Mouse (Mus musculus) embryonic facial prominence, embryonic 11.5 days (tissue): ENCODE measurements around the gene Gpx2. TPM values are rescaled to one million over a fixed set of nuclear protein-coding genes. Genes with fewer than 3 reads are reported as not detected.
"Not testable (repeated sequence)": the region's sequence is repeated elsewhere in the genome, so short reads cannot be mapped to it uniquely, and the experiment has no call there.

Experiments
- ATAC-seq: fragments of 200-750 bp; cut with Nextera tagmentation; replicated peaks from 2 replicates; pipeline ENCODE4 v1.8.0; 2017; ENCODE audit warnings: low read depth; ENCODE audit not compliant: insufficient number of reproducible peaks, low FRiP score, low TSS enrichment
- DNase-seq: peaks from one replicate; pipeline ENCODE4 v3.0.0-alpha.2; 2015; ENCODE audit warnings: low spot score
- H3K27ac ChIP-seq: fragments of 300-500 bp; sonication (generic); replicated peaks from 2 replicates; pipeline ENCODE4 v1.5.1; 2014; ENCODE audit warnings: mild to moderate bottlenecking, low read depth, low read length, control low read depth
- H3K27me3 ChIP-seq: fragments of 300-500 bp; sonication (generic); 2 replicates; pipeline ENCODE4 v1.6.1; 2014; ENCODE audit warnings: mild to moderate bottlenecking, low read length, moderate library complexity, mixed read lengths; ENCODE audit not compliant: control insufficient read depth, insufficient read depth
- H3K36me3 ChIP-seq: fragments of 300-500 bp; sonication (generic); replicated peaks from 2 replicates; pipeline ENCODE4 v1.6.1; 2014; ENCODE audit warnings: low read depth, mild to moderate bottlenecking, low read length, moderate library complexity, mixed read lengths; ENCODE audit not compliant: control insufficient read depth, insufficient read depth
- H3K4me1 ChIP-seq: fragments of 300-500 bp; sonication (generic); 2 replicates; pipeline ENCODE4 v1.6.1; 2014; ENCODE audit warnings: low read length, mixed read lengths; ENCODE audit not compliant: control insufficient read depth, insufficient read depth
- H3K4me2 ChIP-seq: fragments of 300-500 bp; sonication (generic); 2 replicates; pipeline ENCODE4 v1.6.1; 2014; ENCODE audit warnings: low read depth, mild to moderate bottlenecking, control low read depth, low read length, moderate library complexity
- H3K4me3 ChIP-seq: fragments of 300-500 bp; sonication (generic); 2 replicates; pipeline ENCODE4 v1.5.1; 2014; ENCODE audit warnings: low read depth, low read length, control low read depth
- H3K9ac ChIP-seq: fragments of 300-500 bp; sonication (generic); replicated peaks from 2 replicates; pipeline ENCODE4 v1.6.1; 2014; ENCODE audit warnings: mild to moderate bottlenecking, control low read depth, low read length
- H3K9me3 ChIP-seq: fragments of 300-500 bp; sonication (generic); replicated peaks from 2 replicates; pipeline ENCODE4 v1.6.1; 2016; ENCODE audit warnings: mild to moderate bottlenecking, low read length, inconsistent platforms, mixed read lengths; ENCODE audit not compliant: control insufficient read depth
- WGBS: fragments of 180-500 bp; shearing (Covaris S2); extraction: QIAGEN DNeasy Blood & Tissue Kit; methylation state at CpG from one replicate; pipeline ENCODE4 v1.1.7; 2014; 5-methylcytosine and 5-hydroxymethylcytosine counted together
- polyA plus RNA-seq: library from polyadenylated mRNA; unstranded; fragments of >200 nt; fragmentation: Nextera tagmentation; extraction: Ambion mirVana; gene quantifications from 2 replicates; pipeline ENCODE4 v1.2.1, GENCODE M21; 2014

Gpx2 gene
- polyA plus RNA-seq, 1 experiment from 2014 or later: 1.2 TPM

DNA sequence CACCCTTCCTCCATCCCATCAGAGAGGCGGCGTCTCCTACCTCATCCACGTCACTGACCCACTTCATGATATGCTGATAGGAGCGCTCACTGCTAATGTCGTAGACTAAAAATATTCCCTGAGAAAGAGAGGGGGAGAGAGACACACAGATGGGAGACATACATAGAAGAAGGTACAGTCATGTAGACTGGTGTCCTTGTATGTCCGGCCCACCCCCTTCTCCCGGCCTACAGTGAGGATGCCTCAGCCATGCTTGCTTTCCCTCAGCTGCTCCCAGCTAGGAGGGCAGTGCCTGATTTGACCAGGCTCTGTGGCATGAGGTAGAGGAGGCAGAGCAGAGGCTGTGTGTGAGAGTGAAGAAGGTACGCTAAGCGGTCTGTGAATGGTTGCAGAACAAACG is 7.7 kb upstream of the Gpx2 start:
- Histone ChIP-seq H3K4me3 (no peak overlapping the region), H3K4me2 (no peak overlapping the region), H3K27ac (no peak overlapping the region), H3K9ac (no peak overlapping the region), H3K36me3 (no peaks in the 10 kb centered on the region), H3K9me3 (no peaks in the 10 kb centered on the region), H3K27me3 (no peaks in the 10 kb centered on the region), H3K4me1 (no peaks in the 10 kb centered on the region)
- 92% methylated on average over 10 of the region's 10 CpGs for WGBS
- ATAC-seq: no peak
- no peak for DNase-seq

DNA sequence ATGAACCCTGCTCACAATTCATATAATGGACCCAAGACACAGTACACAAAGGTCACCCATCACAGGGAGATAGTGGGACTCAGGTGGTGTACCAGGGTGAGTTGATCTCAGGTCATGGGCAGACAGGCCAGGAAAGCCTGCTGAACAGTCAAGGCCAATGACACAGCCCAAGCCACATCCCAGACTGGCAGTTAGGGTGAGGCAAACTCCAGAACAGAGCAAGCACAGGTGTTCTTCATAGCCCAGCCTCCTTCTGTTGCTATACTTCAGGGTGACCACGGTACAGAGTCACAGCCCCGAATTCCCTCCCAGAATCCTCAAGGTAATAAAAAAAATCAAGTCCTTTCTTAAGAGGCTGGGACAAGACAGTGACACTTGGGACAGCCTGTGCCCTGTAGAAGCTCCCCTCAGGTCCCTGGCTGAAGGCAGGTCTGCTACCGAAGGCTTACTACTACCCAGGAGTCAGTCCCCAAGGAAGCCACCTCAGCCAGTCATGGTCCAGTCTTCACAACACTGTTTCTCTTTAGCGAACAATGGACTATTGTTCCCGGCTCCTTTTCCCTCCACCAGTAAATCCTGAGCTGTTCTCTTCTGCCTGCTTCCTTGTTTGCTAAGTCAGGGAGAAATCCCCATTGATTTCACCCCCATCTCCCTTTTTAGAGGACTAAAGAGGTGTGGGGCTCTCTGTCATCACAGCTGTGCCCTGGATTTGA is 2.8 kb upstream of the Gpx2 start:
- 51% methylated on average over 5 of the region's 5 CpGs for WGBS
- Histone ChIP-seq H3K4me2 (no peak overlapping the region), H3K4me3 (no peak overlapping the region), H3K36me3 (no peaks in the 10 kb centered on the region), H3K27me3 (no peaks in the 10 kb centered on the region), H3K9ac (no peak overlapping the region), H3K4me1 (no peaks in the 10 kb centered on the region), H3K27ac (no peak overlapping the region), H3K9me3 (no peaks in the 10 kb centered on the region)
- no peak for ATAC-seq
- DNase-seq: no peak

DNA sequence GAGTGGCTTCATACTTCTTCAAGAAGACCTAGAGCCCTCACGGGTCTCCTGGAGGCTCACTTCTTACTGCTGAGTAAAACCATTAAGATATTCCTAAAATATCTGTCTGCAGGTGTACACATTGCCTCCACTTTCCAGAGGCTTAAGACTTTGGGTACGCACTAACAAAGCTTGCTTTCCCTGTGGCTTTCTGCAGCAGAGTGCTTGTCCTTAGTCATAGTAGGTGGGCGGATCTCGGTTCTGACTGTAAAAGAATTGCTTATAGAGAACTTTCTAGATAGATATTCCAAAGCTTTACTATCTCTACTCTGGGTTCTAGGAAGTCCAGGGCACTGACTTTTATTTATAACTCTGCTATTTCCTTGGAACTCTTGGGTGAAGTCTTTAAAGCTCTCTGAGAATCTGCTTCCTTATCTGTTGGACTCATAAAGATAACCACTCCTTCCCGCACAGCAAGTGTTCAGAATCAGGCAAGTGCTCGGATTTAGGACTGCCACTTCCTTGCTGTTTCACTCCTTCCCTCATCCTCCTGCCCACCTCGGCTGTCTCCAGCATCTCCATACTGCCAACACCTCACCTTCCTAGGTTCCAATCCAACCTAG is 1.7 kb upstream of the Gpx2 start:
- 85% methylated on average over 7 of the region's 7 CpGs for WGBS
- Histone ChIP-seq H3K27ac (no peak overlapping the region), H3K9me3 (no peaks in the 10 kb centered on the region), H3K4me1 (no peaks in the 10 kb centered on the region), H3K36me3 (no peaks in the 10 kb centered on the region), H3K4me3 (no peak overlapping the region), H3K4me2 (no peak overlapping the region), H3K27me3 (no peaks in the 10 kb centered on the region), H3K9ac (no peak overlapping the region)
- ATAC-seq (no peak), DNase-seq (no peak)

DNA sequence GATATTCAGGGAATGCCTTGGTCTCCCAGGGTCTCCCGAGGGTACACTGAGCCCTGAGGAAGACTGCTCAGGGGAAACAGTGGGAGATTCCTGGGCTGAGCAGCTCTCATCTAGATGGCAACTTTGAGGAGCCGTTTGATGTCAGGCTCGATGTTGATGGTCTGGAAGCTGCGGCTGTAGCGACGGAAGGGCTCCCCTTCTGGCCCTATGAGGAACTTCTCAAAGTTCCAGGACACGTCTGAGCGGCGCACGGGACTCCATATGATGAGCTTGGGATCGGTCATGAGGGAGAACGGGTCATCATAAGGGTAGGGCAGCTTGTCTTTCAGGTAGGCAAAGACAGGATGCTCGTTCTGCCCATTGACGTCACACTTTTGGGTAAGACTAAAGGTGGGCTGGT is 2.8 kb downstream of the Gpx2 start:
- not testable (repeated sequence) for H3K36me3 ChIP-seq, H3K4me2 ChIP-seq, H3K4me3 ChIP-seq, H3K27me3 ChIP-seq, ATAC-seq, H3K4me1 ChIP-seq, H3K9me3 ChIP-seq, DNase-seq, H3K27ac ChIP-seq, H3K9ac ChIP-seq
- WGBS: 45% methylated on average over 14 of the region's 14 CpGs

DNA sequence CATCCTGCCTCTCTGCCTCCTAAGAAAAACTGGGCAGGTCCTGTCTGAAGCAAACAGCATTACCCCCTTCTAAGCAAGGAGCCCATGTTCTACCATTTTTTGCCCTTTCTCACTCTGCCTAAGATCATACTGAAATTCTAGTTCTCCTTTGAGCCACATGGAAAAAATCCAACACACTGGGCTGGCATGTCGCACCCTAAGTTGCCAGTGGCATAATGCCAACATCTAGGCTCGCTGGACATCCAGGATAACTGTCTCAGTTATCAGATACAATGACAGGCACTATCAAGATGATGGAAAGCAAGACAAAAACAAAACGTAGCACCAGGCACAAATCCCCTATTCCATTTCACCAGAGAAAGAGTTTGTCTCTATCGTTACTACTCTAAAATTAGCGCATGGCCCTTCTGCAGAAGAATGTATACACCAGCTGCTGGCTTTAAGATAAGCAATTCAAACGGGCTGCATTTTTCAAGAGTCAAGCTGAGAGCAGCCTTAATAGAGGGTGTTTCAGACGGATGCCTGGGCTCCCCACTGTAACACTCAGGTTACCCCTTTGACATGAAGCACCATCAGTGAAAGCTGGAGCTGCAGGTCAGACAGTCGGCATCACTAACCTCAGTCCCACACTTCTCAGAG is 4.8 kb downstream of the Gpx2 start:
- H3K36me3 ChIP-seq: no peaks in the 10 kb centered on the region
- H3K4me2 ChIP-seq: no peak overlapping the region
- H3K9ac ChIP-seq: no peak overlapping the region
- 68% methylated on average over 8 of the region's 8 CpGs for WGBS
- H3K27ac ChIP-seq: no peak overlapping the region
- no peaks in the 10 kb centered on the region for H3K4me1 ChIP-seq
- DNase-seq (no peak), ATAC-seq (no peak)
- no peaks in the 10 kb centered on the region for H3K27me3 ChIP-seq
- no peaks in the 10 kb centered on the region for H3K9me3 ChIP-seq
- no peak overlapping the region for H3K4me3 ChIP-seq

DNA sequence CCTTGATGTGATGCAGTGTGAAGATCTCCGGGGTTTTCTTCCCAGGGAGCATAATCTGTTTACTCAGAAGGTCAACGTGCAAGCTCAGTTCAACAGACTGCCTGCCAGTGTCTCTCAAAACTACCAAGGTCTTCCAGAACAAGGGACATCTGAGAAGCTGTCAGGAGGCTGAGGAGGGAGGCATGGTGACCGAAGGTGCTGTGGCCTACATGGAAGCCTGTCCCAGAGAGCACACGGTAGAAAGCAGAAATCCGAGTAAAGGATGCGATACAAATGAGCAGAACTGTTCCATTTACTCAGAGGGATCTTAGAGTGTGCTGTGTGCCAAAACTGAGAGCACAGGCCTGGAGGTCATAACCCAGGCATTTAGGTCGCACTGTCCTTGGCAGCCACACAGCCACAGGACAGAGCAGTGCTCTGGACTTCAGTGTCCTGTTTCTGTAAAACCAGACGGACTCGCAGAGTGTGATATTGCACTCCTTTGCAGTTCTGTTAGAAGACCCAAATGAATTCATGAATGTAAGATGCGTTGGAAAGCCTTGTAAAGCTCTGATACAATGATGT is 11.2 kb downstream of the Gpx2 start:
- H3K36me3 ChIP-seq: no peaks in the 10 kb centered on the region
- ATAC-seq: no peak
- DNase-seq: no peak
- no peak overlapping the region for H3K27ac ChIP-seq
- H3K4me1 ChIP-seq: no peaks in the 10 kb centered on the region
- H3K9ac ChIP-seq: no peak overlapping the region
- 67% methylated on average over 10 of the region's 10 CpGs for WGBS
- no peak overlapping the region for H3K4me2 ChIP-seq
- no peaks in the 10 kb centered on the region for H3K27me3 ChIP-seq
- H3K9me3 ChIP-seq: no peaks in the 10 kb centered on the region
- H3K4me3 ChIP-seq: no peak overlapping the region

DNA sequence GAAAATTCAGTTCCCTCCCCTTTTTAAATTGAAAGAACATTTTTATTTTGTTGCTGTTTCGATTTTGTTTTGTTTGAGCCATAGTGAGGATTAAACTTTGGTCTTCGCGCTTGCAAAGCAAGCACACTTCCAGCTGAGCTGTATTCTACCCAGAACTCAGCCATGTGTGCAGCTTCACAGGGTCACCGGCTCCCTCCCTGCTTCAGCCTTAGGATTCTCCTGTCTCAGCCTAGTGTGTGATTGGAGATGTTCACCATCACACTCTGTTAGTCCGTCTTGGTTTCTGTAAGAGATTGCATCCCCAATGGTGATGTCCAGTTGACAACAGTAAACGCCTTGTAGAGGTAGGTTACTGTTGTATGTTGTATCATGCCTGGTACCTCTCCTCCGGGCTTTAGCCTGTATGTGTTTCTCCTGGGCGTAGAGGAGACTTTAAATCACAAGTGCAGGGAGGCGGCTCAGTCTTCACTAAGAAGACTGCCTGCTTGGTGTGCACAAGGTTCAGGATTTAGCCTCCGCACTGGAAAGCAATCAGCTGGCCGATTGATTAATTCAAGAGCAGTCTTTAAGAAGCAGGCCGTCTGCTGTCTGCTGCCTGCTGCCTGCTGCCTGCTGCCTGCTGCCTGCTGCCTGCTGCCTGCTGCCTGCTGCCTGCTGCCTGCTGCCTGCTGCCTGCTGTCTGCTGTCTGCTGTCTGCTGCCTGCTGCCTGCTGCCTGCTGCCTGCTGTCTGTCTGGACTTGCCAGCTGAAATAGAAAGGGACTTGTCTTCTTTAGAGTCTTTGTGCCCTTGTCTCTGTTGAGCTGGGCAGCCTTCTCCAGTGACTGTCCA is 14.5 kb downstream of the Gpx2 start:
- ATAC-seq (no peak), DNase-seq (no peak)
- Histone ChIP-seq H3K27ac (no peak overlapping the region), H3K27me3 (no peaks in the 10 kb centered on the region), H3K36me3 (no peaks in the 10 kb centered on the region), H3K4me1 (no peaks in the 10 kb centered on the region), H3K4me3 (no peak overlapping the region), H3K9ac (no peak overlapping the region), H3K9me3 (no peaks in the 10 kb centered on the region), H3K4me2 (no peak overlapping the region)
- 75% methylated on average over 12 of the region's 12 CpGs for WGBS
